Mouse (Mus musculus): ENCODE results near the gene Slit3. TPM values are rescaled to one million over a fixed set of nuclear protein-coding genes. Genes with fewer than 3 reads are reported as not detected.

The Slit3 gene
- total RNA-seq, 2 experiments from 2014 or later, result 7.9 to 9.0 TPM

- DNase-seq (ENCODE audit: low spot score), result no peak
These were observed 1.2 kb downstream of the Slit3 start for GRCm38 (mm10) chr11:35122091-35122811.

GRCm38 (mm10) chr11:35124489-35125107 lies 3.6 kb downstream of the Slit3 start:
- no peak for DNase-seq (ENCODE audit: low spot score)

- peak; percentile 54 for DNase-seq (ENCODE audit: low spot score)
These were observed 4.1 kb downstream of the Slit3 start for GRCm38 (mm10) chr11:35125108-35125490.

GRCm38 (mm10) chr11:35131740-35132139 lies 10.7 kb downstream of the Slit3 start:
- DNase-seq (ENCODE audit: low spot score), result peak; percentile 14

GRCm38 (mm10) chr11:35136625-35137024 lies 15.6 kb downstream of the Slit3 start:
- no peak for DNase-seq (ENCODE audit: low spot score)

GRCm38 (mm10) chr11:35140092-35140491 lies 19.1 kb downstream of the Slit3 start:
- no peak for DNase-seq (ENCODE audit: low spot score)

GRCm38 (mm10) chr11:35142202-35142601 lies 21.2 kb downstream of the Slit3 start:
- DNase-seq (ENCODE audit: low spot score), result no peak

- no peak for DNase-seq (ENCODE audit: low spot score)
These were observed 21.8 kb downstream of the Slit3 start for GRCm38 (mm10) chr11:35142698-35143360.

GRCm38 (mm10) chr11:35147818-35148445 lies 26.9 kb downstream of the Slit3 start:
- no peak for DNase-seq (ENCODE audit: low spot score)

GRCm38 (mm10) chr11:35151539-35151951 lies 30.5 kb downstream of the Slit3 start:
- no peak for DNase-seq (ENCODE audit: low spot score)

GRCm38 (mm10) chr11:35152875-35153274 lies 31.9 kb downstream of the Slit3 start:
- DNase-seq (ENCODE audit: low spot score), result no peak

- no peak for DNase-seq (ENCODE audit: low spot score)
These were observed 33.4 kb downstream of the Slit3 start for GRCm38 (mm10) chr11:35154449-35154848.

GRCm38 (mm10) chr11:35155281-35155680 lies 34.3 kb downstream of the Slit3 start:
- no peak for DNase-seq (ENCODE audit: low spot score)

- peak; percentile 18 for DNase-seq (ENCODE audit: low spot score)
These were observed 35.7 kb downstream of the Slit3 start for GRCm38 (mm10) chr11:35156676-35157075.

GRCm38 (mm10) chr11:35160682-35161211 lies 39.7 kb downstream of the Slit3 start:
- no peak for DNase-seq (ENCODE audit: low spot score)

- DNase-seq (ENCODE audit: low spot score), result no peak
These were observed 42.4 kb downstream of the Slit3 start for GRCm38 (mm10) chr11:35163396-35163795.

- DNase-seq (ENCODE audit: low spot score), result no peak
These were observed 46.2 kb downstream of the Slit3 start for GRCm38 (mm10) chr11:35167176-35167575.

- no peak for DNase-seq (ENCODE audit: low spot score)
These were observed 50.5 kb downstream of the Slit3 start for GRCm38 (mm10) chr11:35171505-35171904.

GRCm38 (mm10) chr11:35177564-35177963 lies 56.5 kb downstream of the Slit3 start:
- no peak for DNase-seq (ENCODE audit: low spot score)

- DNase-seq (ENCODE audit: low spot score), result no peak
These were observed 57.3 kb downstream of the Slit3 start for GRCm38 (mm10) chr11:35178144-35178817.

GRCm38 (mm10) chr11:35179305-35179704 lies 58.3 kb downstream of the Slit3 start:
- DNase-seq (ENCODE audit: low spot score), result no peak

All from gastrocnemius, adult 18-20 months (tissue).